Mouse (Mus musculus): ENCODE results near the gene Ppil1.

GRCm38 (mm10) chr17:29305058-29305806, 41.2 kb upstream of the Ppil1 start:
- TF ChIP-seq ETS1 (IDR thresholded peaks at IDR 0.05; ENCODE audit: low read depth, low read length), result no peak
- no peak for TF ChIP-seq CHD1 (IDR thresholded peaks at IDR 0.05; ENCODE audit: low read depth, low read length)
- no peak for TF ChIP-seq MAX (IDR thresholded peaks at IDR 0.05; ENCODE audit: low read length)
- TF ChIP-seq SMC3 (IDR thresholded peaks at IDR 0.05; ENCODE audit: low read depth, low read length), result no peak
- no peak for TF ChIP-seq CTCF (IDR thresholded peaks at IDR 0.05 in 2 of 3, conservative IDR thresholded peaks at IDR 0.05 in 1 of 3; ENCODE audit: control insufficient read depth in 1 of 3, insufficient read depth in 1 of 3, low read depth in 2 of 3, low read length in 3 of 3, poor library complexity in 1 of 3, severe bottlenecking in 1 of 3)
- no peak for TF ChIP-seq NRF1 (IDR thresholded peaks at IDR 0.05; ENCODE audit: insufficient read depth, low read depth, low read length, poor library complexity, severe bottlenecking)
- TF ChIP-seq MAZ (IDR thresholded peaks at IDR 0.05; ENCODE audit: low read depth, low read length), result no peak
- TF ChIP-seq GATA1 (IDR thresholded peaks at IDR 0.05; ENCODE audit: low read depth, low read length), result no peak
- TF ChIP-seq GABPA (IDR thresholded peaks at IDR 0.05; ENCODE audit: low read depth, low read length), result no peak
- TF ChIP-seq USF1 (IDR thresholded peaks at IDR 0.05; ENCODE audit: low read depth, low read length), result no peak
- TF ChIP-seq POLR2A (IDR thresholded peaks at IDR 0.05; ENCODE audit: control insufficient read depth in 1 of 2, insufficient read depth in 1 of 2, low read depth in 1 of 2, low read length in 2 of 2, poor library complexity in 1 of 2), result no peak
- no peak for TF ChIP-seq MAFK (IDR thresholded peaks at IDR 0.05; ENCODE audit: borderline replicate concordance, low read depth, low read length)

Measured in MEL (cell line).